Mouse (Mus musculus): Measurements from ENCODE around the gene Vasn.

DNA sequence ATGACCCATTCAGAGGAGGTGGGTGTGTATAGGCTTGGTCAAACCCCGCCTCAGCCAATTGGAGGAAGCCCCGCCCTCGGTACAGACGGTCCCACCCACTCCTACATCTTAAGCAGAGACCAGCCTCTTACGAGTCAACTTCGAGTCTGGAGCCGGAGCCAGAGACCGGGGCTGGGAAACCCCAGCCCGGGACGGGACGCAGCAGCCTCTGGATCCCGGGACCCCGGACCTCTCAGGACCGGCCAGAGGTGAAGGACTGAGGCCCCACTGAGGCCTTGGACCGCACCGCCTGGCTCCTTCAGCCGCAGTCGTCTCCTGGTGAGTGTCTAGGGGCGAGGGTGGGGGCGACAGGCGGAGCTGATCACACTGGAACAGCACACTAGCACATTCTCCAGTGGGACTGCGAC is at the start of gene Vasn, which contains the start of gene Dnaja3:
- TF ChIP-seq CTCF (IDR thresholded peaks at IDR 0.05; ENCODE audit: control insufficient read depth, insufficient read depth, insufficient replicate concordance, low read depth, low read length) (no peak), POLR2A (IDR thresholded peaks at IDR 0.05; ENCODE audit: control insufficient read depth, low read depth, low read length) (peak; percentile 77)

Data from testis, adult 2 months (tissue).